Mouse (Mus musculus): ENCODE measurements around the gene Mat1a.

Gene Mat1a

DNA sequence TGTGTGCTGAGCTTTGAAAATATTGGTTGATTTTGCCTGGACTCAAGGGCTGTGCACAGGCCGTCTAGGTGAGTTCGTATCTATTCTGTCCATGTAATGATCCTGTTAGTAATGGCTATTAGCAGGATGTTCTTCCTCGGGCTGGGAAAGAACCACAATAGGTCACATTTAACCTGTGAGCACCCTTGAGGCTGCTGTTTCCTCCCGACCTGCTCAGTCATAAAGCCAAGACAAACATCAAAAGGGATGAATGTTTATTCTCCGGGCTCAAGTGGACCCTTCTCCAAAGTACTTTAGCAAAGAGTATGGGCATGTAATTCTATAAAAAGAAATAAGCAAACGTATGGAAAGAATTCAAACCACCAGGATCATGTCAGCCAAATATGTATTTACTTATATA, 41.2 kb downstream of the Mat1a start:
- no peak for DNase-seq

DNA sequence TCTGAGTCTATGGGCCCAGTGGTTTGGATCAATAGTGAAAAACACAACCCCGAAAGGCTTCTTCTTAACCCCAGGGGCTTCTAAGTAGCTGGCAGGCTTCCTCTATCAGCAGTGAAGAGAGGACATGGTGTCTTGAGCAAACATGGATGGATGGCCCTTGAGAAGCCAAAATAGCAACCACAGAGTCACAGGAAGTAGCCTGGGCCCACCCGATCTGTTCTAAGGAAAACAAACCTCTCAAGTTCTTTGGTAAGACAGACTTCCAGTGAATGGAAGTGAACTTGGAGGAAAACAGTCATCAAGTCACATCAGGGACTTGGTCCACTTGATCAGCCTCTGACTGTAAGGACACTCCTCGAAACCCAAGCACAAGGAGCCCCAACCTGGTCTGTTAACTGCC, 42.1 kb downstream of the Mat1a start:
- no peak for DNase-seq

DNA sequence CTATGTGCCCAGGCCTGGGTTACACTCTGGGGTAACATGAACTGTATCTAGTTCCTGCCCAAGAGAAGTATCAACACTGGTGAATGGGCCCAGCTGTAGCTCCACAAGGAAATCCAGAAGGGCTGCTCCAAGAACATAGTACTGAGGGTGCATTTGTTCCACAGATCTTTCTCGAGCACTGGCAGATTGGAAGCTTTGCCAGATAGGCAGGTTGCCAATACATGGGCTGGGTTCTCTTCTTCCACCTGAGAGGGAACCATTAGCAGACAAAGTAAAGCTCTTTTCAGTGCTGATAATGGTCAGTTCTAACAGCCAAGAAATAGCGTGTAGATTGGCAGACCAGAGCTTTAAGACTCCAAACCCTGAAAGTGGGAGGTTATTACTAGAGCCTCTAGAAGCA, 42.5 kb downstream of the Mat1a start:
- DNase-seq = no peak

DNA sequence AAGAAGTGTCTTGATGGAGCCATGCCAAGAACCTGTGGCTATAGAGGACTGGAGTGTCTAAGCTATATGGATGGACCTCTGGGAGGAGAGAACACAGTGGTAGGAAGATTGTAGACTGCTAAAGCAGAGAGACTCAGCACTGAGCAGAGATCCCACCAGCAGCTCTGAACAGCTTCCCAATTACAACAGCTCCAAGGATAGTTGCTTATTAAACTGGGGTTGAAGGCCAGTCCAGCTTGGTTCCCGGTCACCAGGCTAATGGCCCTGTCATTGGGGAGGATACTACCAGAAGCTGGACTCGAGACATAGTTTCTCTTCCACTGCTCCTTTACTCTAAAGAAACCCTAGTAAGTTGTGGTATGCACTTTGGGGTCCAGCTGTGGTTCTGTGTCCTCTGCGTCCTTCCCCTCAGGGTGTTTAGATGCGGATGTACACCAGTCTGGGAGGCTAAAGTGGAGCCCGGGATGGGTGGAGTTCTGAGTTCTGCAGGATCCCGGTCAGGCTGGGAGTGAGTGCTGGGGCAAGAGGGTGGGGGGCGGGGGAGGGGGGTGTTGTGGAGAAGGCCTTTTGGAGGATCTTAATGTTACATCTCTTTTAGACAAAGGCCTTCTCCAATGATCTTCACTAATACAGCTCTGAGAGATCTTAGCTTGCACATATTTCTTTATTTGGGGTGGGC, 46.5 kb downstream of the Mat1a start, which contains the start of gene Mbl1:
Gene Mbl1, plus strand, starts transcription at position 239 of the 679 bp plus-strand sequence.
- DNase-seq = no peak

DNA sequence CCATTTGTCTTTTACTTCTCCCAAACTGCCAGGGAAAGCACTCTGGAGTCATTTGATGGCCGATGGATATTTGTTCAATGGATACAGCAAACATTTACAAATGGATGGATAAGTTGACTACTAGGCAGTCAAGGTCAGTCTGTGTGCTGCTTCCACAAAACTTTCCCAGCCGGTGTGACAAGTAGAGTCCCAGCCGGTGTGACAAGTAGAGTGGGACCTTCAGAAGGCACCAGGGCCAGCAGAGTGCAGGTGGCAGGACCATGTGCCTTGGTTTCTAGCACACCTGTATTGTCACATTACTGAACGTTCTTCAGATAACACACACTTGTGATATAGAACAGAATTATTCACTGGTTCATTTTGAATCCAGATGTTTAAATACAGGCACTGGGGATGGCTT, 55.2 kb downstream of the Mat1a start:
- DNase-seq = no peak

DNA sequence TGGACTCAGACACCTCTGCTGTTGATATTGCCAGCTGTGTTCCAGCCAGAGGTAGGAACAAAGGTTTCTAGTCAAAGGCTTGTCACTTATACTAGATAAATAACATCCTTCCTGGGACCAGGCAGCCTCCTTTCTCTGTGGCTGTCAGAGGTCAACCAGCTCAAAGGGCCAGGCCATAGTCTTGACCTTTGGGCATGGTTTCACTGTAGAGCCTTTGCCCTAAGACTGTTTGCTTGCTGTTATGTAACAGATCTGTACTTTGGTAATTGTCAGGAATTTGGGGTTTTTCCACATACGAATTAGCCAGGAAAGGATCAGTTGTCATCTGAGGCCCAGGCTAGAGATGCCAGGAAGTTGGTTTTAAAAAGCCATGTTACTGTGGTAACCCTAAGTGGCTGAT, 55.9 kb downstream of the Mat1a start:
- no peak for DNase-seq

DNA sequence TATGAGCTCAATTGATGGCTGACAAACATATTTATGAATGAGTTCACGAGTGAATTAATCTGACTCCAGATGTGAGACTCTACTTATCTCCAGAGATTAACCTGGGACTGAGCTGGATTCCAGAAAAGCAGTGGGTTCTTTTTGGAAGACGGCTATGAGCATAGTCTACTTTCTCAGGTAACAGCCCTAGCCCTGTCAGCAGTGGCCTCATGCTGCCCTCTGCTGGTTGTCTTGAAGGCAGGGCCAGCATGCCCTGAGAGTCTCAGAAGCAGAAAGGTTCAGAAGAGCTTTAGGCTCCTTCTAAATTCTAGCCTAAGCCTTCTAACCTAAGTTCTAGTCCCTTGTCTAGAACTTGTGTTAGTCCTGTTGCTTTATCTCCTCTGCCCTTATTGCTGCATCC, 57.8 kb downstream of the Mat1a start:
- no peak for DNase-seq

DNA sequence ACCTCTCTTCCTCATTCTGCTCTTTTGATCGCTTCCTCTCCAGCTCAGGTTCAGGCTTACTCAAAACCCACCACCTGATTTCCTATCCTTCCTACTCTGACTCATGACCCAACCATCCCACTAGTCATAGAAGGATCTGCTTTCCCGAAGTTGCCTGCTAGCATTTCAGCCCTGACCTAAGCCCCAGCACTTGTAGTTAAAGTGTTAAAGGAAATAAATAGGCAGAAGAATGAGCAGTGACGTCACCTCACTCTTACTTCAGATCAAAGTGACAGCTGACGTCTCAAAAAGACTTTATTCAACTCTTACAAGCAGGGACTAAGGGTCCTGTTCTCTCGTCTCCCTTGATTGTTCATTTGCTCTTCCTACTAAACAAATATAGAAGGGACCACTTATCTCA, 62.4 kb downstream of the Mat1a start:
- no peak for DNase-seq

DNA sequence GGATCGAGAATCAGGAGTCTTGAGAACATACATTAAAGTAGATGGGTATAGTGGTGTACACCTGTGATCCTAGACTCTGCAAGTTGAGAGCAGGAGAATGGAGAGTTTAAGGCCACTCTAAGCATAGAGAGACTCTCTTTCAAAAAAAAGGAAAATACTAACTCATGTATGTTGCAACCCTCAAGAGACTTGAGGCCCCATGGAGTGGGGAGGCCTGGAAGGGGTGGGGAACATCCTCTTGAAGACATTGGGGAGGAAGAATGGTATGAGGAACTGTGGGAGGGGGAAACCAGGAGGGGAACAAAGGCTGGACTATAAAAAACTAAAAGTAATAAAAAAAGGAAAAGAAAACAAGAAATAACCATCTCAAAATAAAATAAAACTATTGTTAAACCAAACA, 63.7 kb downstream of the Mat1a start:
- DNase-seq = no peak

DNA sequence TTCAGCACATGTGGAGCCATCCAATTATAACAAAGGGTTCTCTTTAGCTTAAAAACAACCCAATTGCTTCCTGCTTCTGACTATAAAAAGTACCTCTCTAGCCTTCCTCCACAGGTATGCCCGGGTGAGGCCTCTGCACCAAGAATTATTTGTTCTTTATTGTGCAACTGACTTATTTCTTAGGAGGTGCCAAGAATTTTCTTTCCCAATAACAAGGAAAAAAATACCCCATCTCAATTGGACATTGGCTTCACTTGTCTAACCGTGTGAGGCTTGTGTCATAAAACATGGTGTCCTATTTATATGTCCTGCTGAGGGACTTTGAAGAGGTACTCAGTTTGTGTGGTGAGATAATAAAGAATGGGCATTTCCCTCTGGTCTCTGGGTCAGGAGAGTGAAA, 65.7 kb downstream of the Mat1a start:
- DNase-seq = no peak

Data from thymus, postnatal 36 days (tissue).